Mouse (Mus musculus) G1E-ER4 (cell line): ENCODE results near the gene Hrc. TPM values are rescaled to one million over a fixed set of nuclear protein-coding genes. Genes with fewer than 3 reads are reported as not detected.

Source experiments
- GATA1 ChIP-seq: IDR thresholded peaks from one replicate; pipeline ENCODE4 v1.8.0; 2012; ENCODE audit warnings: low read length, inconsistent platforms
- polyA plus RNA-seq: library from polyadenylated mRNA; stranded (reverse); fragments of >175 nt; gene quantifications from 2 replicates; pipeline ENCODE4 v1.2.3, GENCODE M21; 2012

Hrc gene
- polyA plus RNA-seq, 1 experiment = not detected

DNA sequence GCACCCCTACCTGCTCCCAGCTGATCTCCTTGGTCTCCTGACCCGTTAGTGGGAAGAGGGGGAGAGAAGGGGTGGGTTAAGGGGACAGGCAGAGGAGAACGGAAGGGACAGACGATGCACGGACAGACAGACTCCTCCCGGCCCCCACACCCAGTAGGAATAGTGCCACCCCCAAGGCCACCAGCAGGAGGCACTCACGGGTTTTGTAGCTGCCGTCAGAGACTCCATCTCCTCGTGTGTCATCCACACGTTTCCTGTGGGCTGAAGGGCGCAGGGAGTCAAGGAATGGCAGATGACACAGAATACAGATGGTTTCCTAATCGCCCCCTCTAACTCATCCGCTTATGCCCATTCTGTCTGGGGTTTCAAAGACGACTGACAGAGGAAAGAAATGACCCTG lies 8.5 kb downstream of the Hrc start:
- TF ChIP-seq GATA1 = no peak

DNA sequence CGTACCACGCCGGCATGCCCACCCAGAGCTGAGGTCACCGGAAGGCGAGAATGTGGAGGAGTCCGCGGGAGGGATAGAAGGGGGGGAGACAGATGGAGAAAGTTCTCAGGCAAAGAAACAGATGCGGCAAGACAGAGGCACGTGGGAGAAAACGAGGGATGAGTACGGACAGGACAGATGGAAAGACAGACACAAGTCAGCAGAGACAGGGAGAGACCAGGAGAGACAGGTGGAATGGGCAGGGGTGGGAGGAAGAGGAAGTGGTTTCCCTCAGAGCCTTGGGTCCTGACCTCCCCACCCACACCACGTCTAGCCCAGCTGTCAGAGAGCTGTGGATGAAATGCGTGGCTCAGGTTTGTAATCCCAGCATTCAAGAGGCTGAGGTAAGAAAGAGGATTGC lies 11.8 kb downstream of the Hrc start:
- no peak for TF ChIP-seq GATA1

DNA sequence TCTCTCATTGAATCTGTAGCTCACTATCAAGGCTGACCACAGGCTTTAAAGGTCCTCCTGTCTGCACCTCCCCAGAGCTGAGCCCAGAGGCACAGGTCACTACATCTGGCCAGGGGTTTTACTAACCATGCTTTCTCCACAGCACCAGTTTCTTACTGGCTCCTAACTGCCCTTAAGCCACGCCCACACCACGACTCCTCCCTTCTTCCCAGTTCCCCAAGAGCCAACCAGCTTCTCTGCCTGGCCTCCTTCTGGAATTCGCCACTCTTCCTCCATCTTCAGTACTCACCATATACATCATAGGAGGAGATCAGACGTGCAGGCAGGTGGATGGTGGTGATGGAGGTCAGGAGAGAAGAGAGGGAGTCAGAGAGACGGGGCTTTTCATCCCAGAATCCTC lies 18.0 kb downstream of the Hrc start:
- TF ChIP-seq GATA1 = no peak

DNA sequence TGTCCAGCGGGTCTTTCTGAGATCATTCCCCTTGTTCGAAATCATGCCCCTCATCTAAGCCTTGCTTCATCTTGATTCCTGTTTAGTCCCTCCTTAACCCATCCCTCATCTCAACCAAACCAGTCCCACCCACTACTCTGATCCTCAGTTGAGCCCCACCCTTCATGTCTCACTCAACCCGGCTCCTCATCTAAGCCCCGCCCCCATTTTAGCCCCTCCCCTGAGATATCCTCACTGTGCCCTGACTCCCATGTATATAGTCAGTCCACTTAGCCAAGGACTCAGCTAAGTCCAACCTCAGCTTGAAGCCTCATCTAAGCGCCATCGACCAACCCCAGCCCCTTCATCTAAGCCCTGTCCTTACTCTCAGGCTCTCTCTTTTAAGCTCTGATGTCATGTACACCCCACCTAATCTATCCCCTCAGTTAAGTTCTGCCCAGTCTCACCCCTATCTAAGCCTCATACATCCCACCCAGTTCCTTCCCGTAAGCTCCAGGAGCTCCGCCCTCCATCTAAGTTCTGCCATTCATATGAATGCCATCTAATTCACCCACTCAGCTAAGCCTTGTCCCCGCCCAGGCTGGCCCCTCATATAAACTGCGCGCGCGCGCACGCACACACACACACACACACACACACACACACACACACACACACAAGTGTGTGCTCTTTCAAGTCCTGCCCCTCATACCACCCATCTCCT lies 20.4 kb downstream of the Hrc start:
- no peak for TF ChIP-seq GATA1

DNA sequence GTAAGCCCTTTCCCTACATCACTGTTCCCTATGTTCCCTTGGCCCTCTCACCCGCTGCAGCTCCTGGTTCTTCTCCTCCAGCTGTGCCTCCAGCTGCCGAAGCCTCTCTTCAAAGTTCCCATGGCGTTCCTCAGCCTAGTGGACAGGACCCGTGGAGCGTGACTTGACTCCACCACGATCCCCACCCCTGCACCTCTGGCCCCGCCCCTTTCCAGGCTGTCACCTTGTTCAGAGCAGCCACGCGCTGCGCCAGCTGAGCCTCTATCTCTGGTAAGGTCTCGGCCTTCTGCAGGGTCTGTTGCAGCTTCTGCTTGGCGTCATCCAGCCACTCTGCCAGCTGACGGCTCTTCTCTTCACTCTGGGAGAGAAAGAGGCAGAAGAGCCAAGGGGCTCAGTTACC lies 21.0 kb downstream of the Hrc start:
- no peak for TF ChIP-seq GATA1

DNA sequence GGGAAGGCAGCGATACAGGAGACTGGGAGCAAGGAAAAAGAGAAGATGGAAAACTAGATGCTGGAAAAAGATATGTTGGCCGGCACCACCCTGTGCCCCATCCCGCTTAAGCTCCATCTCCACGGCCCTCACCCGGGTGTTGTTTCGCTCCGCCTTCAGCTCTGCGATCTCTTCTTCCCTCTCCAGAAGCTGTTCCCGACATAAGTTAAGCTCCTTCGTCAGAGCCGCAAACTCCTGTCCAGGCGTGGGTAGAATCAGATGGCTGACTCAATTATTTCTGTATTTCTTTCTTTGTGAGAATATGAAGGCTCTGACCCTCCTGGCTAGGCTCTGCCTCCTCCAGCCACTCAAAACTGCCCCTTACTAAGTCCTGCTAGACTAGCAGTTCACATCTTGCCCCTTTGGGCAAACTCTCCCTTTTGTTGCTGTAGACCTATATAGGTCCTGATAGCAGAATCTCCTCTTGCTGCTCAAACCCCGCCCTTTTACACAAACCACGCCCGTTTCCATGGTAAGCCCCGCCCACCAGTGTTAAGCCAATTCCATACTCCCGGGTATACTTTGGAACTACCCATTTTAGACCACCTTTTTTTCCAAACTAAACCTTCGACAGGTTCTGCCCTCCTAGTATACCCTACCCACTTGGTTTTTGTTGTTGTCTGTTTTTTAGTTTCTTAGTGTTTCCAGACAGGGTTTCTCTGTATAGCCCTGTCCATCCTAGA lies 25.5 kb downstream of the Hrc start:
- TF ChIP-seq GATA1 = no peak

DNA sequence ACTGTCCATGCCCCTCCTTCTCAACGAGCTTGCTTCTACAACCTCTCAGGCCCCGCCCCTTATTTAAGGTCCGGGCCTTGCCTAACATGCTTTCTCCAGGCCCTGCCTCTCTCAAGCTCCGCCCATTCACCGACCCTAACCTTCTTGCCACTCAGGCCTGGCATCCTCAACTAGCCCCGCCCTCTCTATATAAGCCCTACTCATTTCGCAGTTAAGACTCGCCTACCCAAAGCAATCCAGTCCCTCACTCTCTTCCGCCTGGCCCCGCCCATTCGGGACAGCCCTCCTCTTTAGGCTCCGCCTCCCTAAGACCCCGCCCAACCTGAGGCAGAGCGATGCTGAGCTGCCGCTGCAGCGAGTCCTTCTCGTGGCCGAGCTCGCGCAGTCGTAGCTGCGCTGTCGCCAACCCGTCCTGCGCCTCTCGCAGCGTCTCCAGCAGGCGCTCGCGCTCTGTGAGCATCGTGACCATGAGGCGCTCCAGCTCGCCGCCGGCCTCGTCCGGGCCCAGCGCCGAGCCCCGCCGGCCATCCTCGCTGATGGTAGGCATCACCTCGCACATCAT lies 26.2 kb downstream of the Hrc start:
- no peak for TF ChIP-seq GATA1

DNA sequence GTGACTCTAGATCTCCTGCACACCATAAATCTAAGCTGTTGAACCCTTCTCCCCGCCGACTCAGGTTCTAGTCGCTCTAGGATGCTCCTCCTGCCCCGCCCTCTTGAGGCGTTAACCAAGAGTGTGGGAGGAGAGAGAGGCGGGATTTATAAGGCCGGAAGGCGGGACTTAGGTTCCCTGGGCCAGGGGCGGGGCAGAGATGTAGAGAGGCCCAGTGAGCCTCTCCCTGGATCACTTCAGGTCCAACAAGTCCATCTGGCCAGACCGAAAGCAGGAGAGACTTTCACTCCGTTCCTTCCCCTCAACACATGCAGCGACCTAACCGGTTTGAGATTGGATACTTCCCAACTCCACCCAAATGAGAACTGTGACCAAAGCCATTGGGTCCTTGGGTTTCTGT lies 27.7 kb downstream of the Hrc start:
- TF ChIP-seq GATA1 = no peak

DNA sequence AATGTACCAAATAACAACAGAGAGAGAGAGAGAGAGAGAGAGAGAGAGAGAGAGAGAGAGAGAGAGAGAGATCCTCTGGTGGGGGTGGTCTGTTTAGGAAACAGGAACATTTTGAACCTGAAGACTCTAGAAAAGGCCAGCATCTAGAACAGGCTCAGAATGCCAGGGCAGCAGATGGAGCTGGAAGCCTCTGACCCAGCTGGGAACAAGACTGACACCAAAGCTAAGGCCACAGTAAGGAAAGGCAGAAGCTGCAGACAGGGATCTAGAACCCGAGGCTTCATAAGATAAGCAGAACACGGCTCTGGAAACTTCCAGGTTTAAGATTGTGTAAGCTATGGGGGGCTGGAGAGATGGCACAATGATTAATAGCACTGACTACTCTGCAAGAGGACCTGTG lies 28.9 kb downstream of the Hrc start:
- no peak for TF ChIP-seq GATA1

DNA sequence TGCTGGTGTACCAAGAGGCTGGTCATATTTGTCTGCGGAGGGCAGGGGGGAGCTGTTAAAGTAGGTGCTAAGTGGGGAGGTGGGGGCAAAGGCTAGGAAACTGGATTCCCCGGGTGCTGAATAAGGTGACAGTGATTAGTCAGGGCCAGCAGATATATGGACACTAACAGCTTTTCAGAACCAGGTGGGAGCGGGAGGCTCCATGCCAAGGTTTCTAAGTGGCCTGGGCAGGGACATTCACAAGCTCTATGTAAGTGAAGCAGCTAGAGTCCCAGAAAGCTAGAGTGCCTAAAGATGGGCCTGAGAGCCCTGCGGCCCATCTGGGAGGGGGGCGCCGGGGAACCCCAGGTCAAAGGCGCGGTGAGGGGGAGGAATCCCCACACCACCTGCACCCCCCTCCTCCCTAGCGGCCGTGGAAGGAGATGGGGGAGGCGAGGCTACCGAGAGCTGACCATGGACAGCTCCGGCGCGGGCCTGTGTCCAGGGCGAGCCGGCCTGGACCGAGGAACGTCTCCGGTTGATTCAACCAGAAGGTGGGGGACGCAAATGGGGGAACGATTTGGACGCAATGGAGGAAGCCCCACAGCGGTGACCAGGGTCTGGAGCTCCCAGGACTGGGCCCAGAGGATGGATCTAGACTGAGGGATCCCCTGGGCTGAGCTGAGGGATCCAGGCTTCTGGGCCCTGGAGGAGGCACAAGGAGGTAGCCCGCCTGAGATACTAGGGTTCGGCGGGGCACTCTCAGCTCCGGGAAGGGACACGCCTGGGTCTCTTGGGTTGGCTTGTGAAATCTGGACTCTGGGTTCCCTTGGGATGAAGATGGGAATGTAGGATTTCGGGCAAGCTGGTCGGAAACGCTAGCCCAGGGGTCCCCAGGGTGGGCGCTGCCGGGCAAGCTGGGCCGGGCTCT lies 30.9 kb downstream of the Hrc start:
- no peak for TF ChIP-seq GATA1

DNA sequence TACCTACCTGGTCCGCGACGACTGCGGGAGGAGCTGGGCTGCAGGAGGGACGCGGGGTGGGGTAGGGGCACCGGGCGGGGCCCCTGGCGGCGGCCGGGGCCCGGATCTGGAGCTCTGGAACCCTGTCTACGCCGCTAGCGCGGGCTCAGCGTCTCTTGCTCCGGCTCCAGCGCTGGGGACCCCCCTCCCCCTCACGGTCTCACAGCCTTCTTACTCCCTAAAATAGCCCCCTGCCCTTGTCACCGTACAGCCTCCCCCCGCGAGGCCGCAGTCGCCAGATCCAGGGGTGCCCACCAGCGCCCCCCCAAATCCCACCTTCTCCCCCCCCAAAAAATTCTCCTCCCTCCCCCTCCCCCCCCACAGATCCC lies 31.5 kb downstream of the Hrc start, which contains the start of gene Ppfia3:
TSS of gene Ppfia3 (minus strand) at position 368 of the 368 bp plus-strand sequence.
- TF ChIP-seq GATA1 = no peak

DNA sequence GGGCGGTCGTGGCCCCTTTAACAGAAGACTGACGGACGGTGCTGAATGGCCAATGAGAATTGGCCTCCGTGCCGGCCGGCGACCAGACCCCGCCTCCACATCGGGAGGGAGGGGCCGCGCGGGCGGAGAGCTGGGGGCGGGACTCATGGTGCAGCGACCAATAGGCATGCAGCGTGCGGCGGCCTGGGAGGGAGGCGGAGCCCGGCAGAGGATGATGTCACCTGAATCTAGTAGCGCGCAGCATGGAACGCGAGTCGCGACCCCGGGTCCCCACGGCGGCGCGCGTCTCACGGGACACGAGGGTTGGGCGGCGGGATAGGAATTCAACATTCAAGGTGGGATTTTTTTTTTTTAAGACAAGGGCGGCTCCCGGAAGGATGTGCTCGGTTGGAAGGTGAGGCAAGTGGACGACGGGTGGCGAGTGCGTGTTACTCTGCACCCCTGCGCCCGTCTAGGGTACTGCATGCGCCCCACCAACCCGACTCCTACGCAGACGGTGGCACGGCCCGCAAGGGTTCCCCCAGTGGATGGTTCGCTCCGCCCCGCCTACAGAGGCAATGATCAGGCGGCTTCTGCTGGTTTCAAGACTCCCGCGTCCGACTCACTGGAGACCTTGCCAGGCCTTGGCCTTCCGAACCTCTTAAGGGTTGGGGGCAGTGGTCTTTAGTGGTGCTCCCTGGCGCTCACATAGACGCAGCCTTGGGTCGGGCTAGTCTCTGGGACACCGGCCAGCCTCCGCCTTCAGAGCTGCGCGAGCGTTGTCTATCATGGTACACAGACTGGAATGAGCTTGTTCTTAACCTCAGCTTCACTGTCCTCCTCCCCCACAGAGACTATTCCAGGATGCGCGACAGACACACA lies 32.2 kb downstream of the Hrc start:
- TF ChIP-seq GATA1 = no peak

DNA sequence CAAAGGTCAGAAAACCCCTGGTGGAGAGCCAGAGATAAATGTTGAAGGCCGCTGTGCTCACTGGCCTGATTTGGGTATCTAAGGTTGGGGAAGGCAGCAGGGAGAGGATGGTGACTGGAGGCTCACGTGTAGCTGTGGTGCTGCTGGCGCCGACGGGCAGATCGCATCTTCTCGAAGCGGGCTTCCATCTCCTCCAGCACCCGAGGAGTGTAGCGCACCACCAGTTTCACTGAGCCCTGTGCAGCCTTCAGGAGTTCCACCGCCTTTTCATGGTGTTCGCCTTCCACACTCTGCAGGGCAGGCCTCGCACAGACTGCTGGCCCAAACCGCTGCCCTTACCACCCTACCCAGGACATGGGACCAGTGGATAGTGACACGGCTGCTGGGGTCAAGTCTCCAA lies 33.1 kb downstream of the Hrc start:
- TF ChIP-seq GATA1 = no peak

DNA sequence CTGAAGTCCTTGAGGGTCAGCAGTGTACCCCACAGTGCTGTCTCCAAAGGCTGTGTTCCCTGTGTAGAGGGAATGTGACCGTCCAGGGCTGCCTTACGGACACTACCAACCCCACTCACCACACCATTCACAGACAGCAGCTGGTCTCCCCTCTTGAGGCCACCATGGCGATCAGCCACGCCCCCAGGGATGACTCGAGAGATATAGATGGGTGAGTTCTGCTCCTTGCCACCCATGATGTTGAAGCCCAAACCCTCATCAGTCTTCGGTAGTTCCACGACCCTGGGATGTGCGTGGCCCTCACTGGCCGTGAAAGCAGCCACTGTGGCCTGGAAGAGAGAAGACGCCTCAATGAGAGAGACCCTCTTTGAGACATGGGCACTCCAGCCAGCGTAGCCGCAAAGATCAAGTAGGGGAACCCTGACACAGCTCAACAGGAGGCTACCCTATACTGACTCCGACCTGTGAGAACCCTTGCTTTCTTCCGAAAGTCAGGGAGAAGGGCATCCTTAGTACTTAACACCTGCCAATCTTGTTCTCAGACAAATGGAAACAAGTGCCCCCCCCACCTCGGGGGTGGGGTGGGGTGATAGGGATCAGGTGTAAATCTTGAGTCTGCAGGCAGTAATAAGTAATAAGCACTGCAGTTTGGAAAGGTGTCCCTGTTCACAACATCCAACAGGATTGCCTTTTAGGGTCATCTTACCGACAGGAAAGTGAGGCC lies 34.1 kb downstream of the Hrc start:
- no peak for TF ChIP-seq GATA1

DNA sequence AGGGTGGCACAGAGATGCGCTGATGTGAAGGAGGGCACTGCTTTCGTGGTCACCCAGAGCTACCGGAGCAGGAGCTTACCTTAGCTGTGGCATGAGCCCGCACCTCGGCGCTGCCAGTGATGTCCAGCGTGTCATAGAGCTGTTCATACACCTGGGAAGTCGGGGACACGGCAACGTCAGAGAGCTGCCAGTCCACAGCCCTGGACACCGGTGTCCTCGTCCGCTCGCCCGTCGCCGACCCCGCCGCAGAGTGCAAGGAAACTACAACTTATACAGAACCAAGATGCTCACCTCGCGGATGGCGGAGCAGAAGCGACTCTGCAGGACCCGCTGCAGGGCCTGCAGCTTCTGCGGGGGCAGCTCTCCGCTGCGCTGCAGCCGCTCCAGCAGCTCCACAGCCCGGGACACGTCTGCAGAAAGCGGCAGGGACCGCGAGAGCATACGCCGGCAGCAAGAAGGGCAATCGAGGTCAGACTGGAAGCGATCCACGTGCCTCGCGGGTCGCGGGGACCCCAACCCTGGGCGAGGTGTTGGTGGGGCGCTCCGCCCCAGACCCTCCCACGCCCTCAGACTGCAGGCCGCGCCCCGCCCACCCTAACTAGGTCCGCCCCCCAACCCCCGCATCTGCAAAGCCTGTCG lies 34.9 kb downstream of the Hrc start:
- TF ChIP-seq GATA1 = no peak
